Mouse (Mus musculus) embryo, embryonic 11.5 days (tissue): Measurements from ENCODE around the gene Arl11.
A peak's percentile ranks its signal among the peaks of the same experiment; 100 is the strongest.

Source experiments
- DNase-seq: peaks from one replicate; pipeline ENCODE4 v3.0.0-alpha.2; 2012; ENCODE audit warnings: low read depth, low spot score

The Arl11 gene

GRCm38 (mm10) chr14:61327618-61328450, 18.3 kb downstream of the Arl11 start:
- DNase-seq: peak; percentile 16

- DNase-seq: no peak
These were observed 21.0 kb downstream of the Arl11 start for GRCm38 (mm10) chr14:61330591-61330990.

- peak; percentile 75 for DNase-seq
These were observed 21.5 kb downstream of the Arl11 start for GRCm38 (mm10) chr14:61330996-61331561.

GRCm38 (mm10) chr14:61339381-61339780, 29.8 kb downstream of the Arl11 start:
- DNase-seq: no peak

- DNase-seq: no peak
These were observed 35.0 kb downstream of the Arl11 start for GRCm38 (mm10) chr14:61344590-61344989.

- no peak for DNase-seq
These were observed 37.5 kb downstream of the Arl11 start for GRCm38 (mm10) chr14:61346827-61347698.

GRCm38 (mm10) chr14:61349876-61350275, 40.3 kb downstream of the Arl11 start:
- no peak for DNase-seq

- DNase-seq: no peak
These were observed 41.3 kb downstream of the Arl11 start for GRCm38 (mm10) chr14:61350808-61351207.

GRCm38 (mm10) chr14:61354251-61355235, 45.0 kb downstream of the Arl11 start:
- DNase-seq: no peak

- peak; percentile 70 for DNase-seq
These were observed 50.8 kb downstream of the Arl11 start, which contains the start of gene Ebpl for GRCm38 (mm10) chr14:61360131-61360980. Gene Ebpl (minus strand): TSS chr14:61360439.

GRCm38 (mm10) chr14:61360981-61361511, 51.5 kb downstream of the Arl11 start:
- no peak for DNase-seq
